8 mouse cellular contexts compared by ENCODE assay signal in the genomic region with DNA sequence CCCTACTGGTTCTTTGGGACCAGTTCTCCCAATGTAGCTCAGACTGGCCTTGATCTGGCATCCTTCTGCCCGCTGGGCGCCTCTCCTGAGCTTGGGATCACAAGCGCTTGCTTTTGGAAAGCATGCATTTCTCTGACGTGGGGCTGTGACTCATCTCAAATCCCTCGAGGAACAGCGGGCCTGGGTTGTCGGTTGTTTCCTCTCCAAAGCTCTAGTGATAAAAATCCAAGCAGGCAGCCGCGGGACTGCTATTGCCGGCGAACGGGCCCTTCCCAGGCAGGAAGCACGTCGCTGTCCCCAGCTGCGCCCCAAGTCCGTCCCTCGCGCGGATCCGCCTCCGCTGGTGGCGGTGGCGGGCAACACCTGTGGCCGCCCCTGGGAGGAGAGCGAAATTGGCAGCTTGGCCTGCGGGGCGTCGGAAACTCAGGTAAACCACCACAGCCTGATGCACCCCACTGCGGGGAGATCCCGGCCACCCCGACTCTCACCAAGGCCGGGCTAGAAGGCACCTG. TPM values are rescaled to one million over a fixed set of nuclear protein-coding genes. Genes with fewer than 3 reads are reported as not detected.
DNase-seq lines count a peak whose midpoint lies in the region; ATAC-seq lines count a peak whose summit lies in the region.

No protein-coding gene starts in this region.

- no peaks in the 10 kb centered on the region for H3K9me3 ChIP-seq in megakaryocyte, embryonic 14.5 days

- H3K4me1 ChIP-seq in megakaryocyte, embryonic 14.5 days, result peaks cover 92% of the 10 kb centered on the region

- peak overlapping the region; percentile 92 for H3K4me3 ChIP-seq in megakaryocyte, embryonic 14.5 days (replicated peaks)

- peak; percentile 88 to 93 for DNase-seq in adrenal gland, adult (ENCODE audit: inconsistent age in 2 of 2, low spot score in 1 of 2)
- peak; percentile 68 for DNase-seq in embryo, embryonic 10.5 days (ENCODE audit: low spot score)
- peak; percentile 83 for DNase-seq in gastrocnemius, postnatal 14 days
- DNase-seq in left cerebral cortex, postnatal 10 days (ENCODE audit: extremely low spot score in 1 of 2, low spot score in 2 of 2), result peak; percentile 57 to 89
- DNase-seq in right cerebral cortex, adult 18-20 months, result peak; percentile 66
- peak; percentile 70 to 78 for DNase-seq in urinary bladder, adult 18-20 months (ENCODE audit: low spot score in 2 of 2)

- no peaks in the 10 kb centered on the region for H3K27me3 ChIP-seq in megakaryocyte, embryonic 14.5 days (replicated peaks)

- H3K36me3 ChIP-seq in megakaryocyte, embryonic 14.5 days (replicated peaks; ENCODE audit: low read length), result peaks cover 38% of the 10 kb centered on the region

- intact Hi-C loops in gastrocnemius, postnatal 14 days (cut with DNase I; ENCODE audit: low total_unique reads), result loop anchor here (10.0 kb wide), 2 partner anchors 195 to 425 kb away; no protein-coding TSS in a partner anchor
- intact Hi-C loops in left cerebral cortex, postnatal 10 days (cut with DNase I), result loop anchor here (10.0 kb wide), 1 partner anchor 195 kb away; no protein-coding TSS in a partner anchor

- ATAC-seq in inflammation-experienced regulatory T-cells, adult 6 months, result peak; percentile 80

RNA-seq across cellular contexts. Expression of a gene that starts 14.1 kb away (rescaled TPM):
- total RNA-seq in gastrocnemius, postnatal 14 days (2021), result 10 to 100 TPM; 40.0 to 46.2 TPM
- 10 to 100 TPM; 44.8 to 49.1 (median 46.0) TPM for polyA plus RNA-seq in inflammation-experienced regulatory T-cells, adult 6 months (2017; shearing (Covaris generic))
- 10 to 100 TPM; 88.6 to 96.2 TPM for total RNA-seq in left cerebral cortex, postnatal 10 days (2021)
- 2.9 and 3.9 TPM in 2 replicates for polyA plus RNA-seq in megakaryocyte, embryonic 14.5 days (2012; ENCODE audit: insufficient read depth, low replicate concordance)

RNA-seq across cellular contexts. Expression of a gene that starts 26.2 kb away (rescaled TPM):
- total RNA-seq in gastrocnemius, postnatal 14 days (2021), result not detected
- polyA plus RNA-seq in inflammation-experienced regulatory T-cells, adult 6 months (2017; shearing (Covaris generic)), result under 1 TPM; 0.28 to 0.39 (median 0.36) TPM
- total RNA-seq in left cerebral cortex, postnatal 10 days (2021), result not detected
- polyA plus RNA-seq in megakaryocyte, embryonic 14.5 days (2012; ENCODE audit: insufficient read depth, low replicate concordance), result not detected in 2 replicates

RNA-seq across cellular contexts. Expression of a gene that starts 33.3 kb away (rescaled TPM):
- 1 to 10 TPM; 5.7 to 7.1 TPM for total RNA-seq in gastrocnemius, postnatal 14 days (2021)
- polyA plus RNA-seq in inflammation-experienced regulatory T-cells, adult 6 months (2017; shearing (Covaris generic)), result 1 to 10 TPM; 1.8 to 8.0 (median 4.6) TPM
- total RNA-seq in left cerebral cortex, postnatal 10 days (2021), result 1 to 10 TPM; 5.7 to 6.5 TPM
- polyA plus RNA-seq in megakaryocyte, embryonic 14.5 days (2012; ENCODE audit: insufficient read depth, low replicate concordance), result 0.88 TPM in 1 of 2 replicates, not detected in the other

RNA-seq across cellular contexts. Expression of a gene that starts 33.5 kb away (rescaled TPM):
- 10 to 100 TPM; 10.9 to 19.9 TPM for total RNA-seq in gastrocnemius, postnatal 14 days (2021)
- 10 to 100 TPM; 22.4 to 30.5 (median 26.4) TPM for polyA plus RNA-seq in inflammation-experienced regulatory T-cells, adult 6 months (2017; shearing (Covaris generic))
- total RNA-seq in left cerebral cortex, postnatal 10 days (2021), result 10 to 100 TPM; 11.7 to 12.6 TPM
- 23.4 and 34.7 TPM in 2 replicates for polyA plus RNA-seq in megakaryocyte, embryonic 14.5 days (2012; ENCODE audit: insufficient read depth, low replicate concordance)

Comparison
In these comparisons a context has a peak if more than half of its experiments do, and no peak if none do; other contexts are left out.
1. Peak in every context shown above with its lines: DNase-seq, ATAC-seq and H3K4me3 ChIP-seq.